Mouse (Mus musculus): ENCODE measurements around the gene Arhgef28.

GRCm38 (mm10) chr13:98111531-98111930, 94.7 kb downstream of the Arhgef28 start:
- no peak for TF ChIP-seq CTCF (IDR thresholded peaks at IDR 0.05; ENCODE audit: control insufficient read depth, insufficient read depth, insufficient read length)
- TF ChIP-seq USF1 (IDR thresholded peaks at IDR 0.05; ENCODE audit: low read depth): no peak
- TF ChIP-seq CEBPB (IDR thresholded peaks at IDR 0.05; ENCODE audit: low read depth): no peak
- no peak for TF ChIP-seq FOSL1 (IDR thresholded peaks at IDR 0.05; ENCODE audit: insufficient read depth, low read length, poor library complexity, severe bottlenecking)

Measured in C2C12 (cell line).